Mouse (Mus musculus) olfactory bulb, adult 2 months (tissue): ENCODE data around the gene Gngt2.

Experiments used
- CTCF ChIP-seq: fragments of 200-500 bp; IDR thresholded peaks from 2 replicates; pipeline ENCODE4 v1.5.1; 2012; ENCODE audit warnings: low read depth, mild to moderate bottlenecking, low read length, moderate library complexity; ENCODE audit not compliant: insufficient read depth
- POLR2A ChIP-seq: fragments of 200-500 bp; IDR thresholded peaks from 2 replicates; pipeline ENCODE4 v1.6.1; 2012; ENCODE audit warnings: mild to moderate bottlenecking, low read depth, low read length, moderate library complexity; ENCODE audit not compliant: insufficient read depth

GRCm38 (mm10) chr11:95890462-95891051 is 53.5 kb downstream of the Gngt2 start:
- TF ChIP-seq CTCF (no peak), POLR2A (no peak)
